Mouse (Mus musculus): ENCODE measurements at regions not wholly inside any gene's neighbourhood (a gene's known extent, or its start where the extent isn't known, plus 50 kb on each side); places are given as distances from the start of the nearest gene placed in this dataset.

DNA sequence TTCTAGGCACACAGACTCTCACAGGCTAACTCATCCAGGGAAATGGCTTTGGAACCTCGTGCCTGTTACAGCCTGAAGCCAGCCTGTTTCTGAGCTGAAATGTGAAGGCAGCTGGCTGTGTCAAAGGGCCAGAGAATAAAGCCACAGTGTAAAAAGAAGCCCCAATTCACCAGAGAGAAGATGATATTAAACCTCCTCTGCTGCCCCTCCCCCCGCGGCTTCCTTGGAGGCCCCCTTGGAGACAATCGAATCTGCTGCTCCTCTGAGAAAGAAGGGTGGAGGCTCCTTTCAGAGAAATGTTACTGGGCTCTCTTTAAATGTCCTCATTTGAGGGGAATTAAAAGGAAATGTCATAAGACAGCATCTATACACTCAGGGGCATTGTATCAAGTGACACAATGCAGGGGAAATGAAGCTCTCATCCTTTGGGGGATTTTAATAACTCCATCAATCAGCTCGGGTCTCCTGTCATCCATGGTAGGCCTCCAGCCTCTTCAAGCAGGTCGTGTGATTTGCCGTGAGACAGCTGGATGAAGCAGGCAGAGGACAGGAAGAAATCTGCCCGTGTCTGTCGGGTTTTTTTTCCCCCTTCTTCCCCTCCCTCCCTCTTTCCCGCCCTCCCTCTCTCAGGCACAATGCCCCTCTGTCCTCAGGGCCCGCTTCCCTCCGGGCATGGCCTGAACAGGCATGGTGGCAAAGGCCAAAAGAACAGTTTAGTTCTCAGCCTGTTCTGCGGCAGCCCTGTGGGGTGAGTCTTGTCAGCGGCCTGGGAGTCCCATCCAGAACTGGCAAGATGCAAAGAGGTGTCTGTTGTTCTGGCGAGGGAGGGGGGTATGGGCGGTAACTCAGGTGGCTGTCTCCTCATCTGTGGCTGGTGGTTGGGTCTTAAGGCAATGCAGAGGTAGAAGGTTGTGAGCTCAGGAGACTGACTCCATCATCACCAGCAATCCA lies 372.6 kb downstream of the Cog6 start:
- TF ChIP-seq GATA2 (IDR thresholded peaks at IDR 0.05; ENCODE audit: borderline replicate concordance, low read depth, low read length) (no peak), CTCF (IDR thresholded peaks at IDR 0.05; ENCODE audit: low read depth, low read length) (no peak), POLR2AphosphoS5 (IDR thresholded peaks at IDR 0.05; ENCODE audit: insufficient replicate concordance, low read depth, low read length) (no peak), GATA1 (IDR thresholded peaks at IDR 0.05; ENCODE audit: borderline replicate concordance, low read length) (no peak), TAL1 (conservative IDR thresholded peaks at IDR 0.05; ENCODE audit: low read depth, low read length) (no peak)
